Mouse (Mus musculus) hindbrain, embryonic 16.5 days (tissue): Measurements from ENCODE around the gene Lipt1. TPM values are rescaled to one million over a fixed set of nuclear protein-coding genes. Genes with fewer than 3 reads are reported as not detected.

Experiments used
- ATAC-seq: fragments of 200-750 bp; cut with Nextera tagmentation; 2 replicates; pipeline ENCODE4 v1.8.0; 2017; ENCODE audit warnings: moderate TSS enrichment, moderate library complexity
- H3K27ac ChIP-seq: fragments of 300-500 bp; sonication (generic); 2 replicates; pipeline ENCODE4 v1.5.1; 2014; ENCODE audit warnings: low read depth, mild to moderate bottlenecking, control low read depth, low read length, moderate library complexity
- H3K27me3 ChIP-seq: fragments of 300-500 bp; sonication (generic); replicated peaks from 2 replicates; pipeline ENCODE4 v1.6.1; 2014; ENCODE audit warnings: low read length; ENCODE audit not compliant: control insufficient read depth, insufficient read depth
- H3K36me3 ChIP-seq: fragments of 300-500 bp; sonication (generic); 2 replicates; pipeline ENCODE4 v1.6.1; 2014; ENCODE audit warnings: mild to moderate bottlenecking, low read length, moderate library complexity, mixed read lengths; ENCODE audit not compliant: control insufficient read depth, insufficient read depth
- H3K4me1 ChIP-seq: fragments of 300-500 bp; sonication (generic); 2 replicates; pipeline ENCODE4 v1.6.1; 2014; ENCODE audit warnings: low read depth, low read length; ENCODE audit not compliant: control insufficient read depth, insufficient read depth
- H3K4me2 ChIP-seq: fragments of 300-500 bp; sonication (generic); 2 replicates; pipeline ENCODE4 v1.6.1; 2014; ENCODE audit warnings: mild to moderate bottlenecking, low read length, control low read depth, moderate library complexity
- H3K4me3 ChIP-seq: fragments of 300-500 bp; sonication (generic); 2 replicates; pipeline ENCODE4 v1.5.1; 2014; ENCODE audit warnings: mild to moderate bottlenecking, low read length, control low read depth, moderate library complexity
- H3K9ac ChIP-seq: fragments of 300-500 bp; sonication (generic); 2 replicates; pipeline ENCODE4 v1.6.1; 2014; ENCODE audit warnings: low read depth, mild to moderate bottlenecking, control low read depth, low read length, moderate library complexity
- H3K9me3 ChIP-seq: fragments of 300-500 bp; sonication (generic); 2 replicates; pipeline ENCODE4 v1.6.1; 2014; ENCODE audit warnings: mild to moderate bottlenecking, low read length, moderate library complexity; ENCODE audit not compliant: control insufficient read depth
- WGBS: fragments of 180-500 bp; shearing (Covaris S2); extraction: QIAGEN DNeasy Blood & Tissue Kit; methylation state at CpG from one replicate; pipeline ENCODE4 v1.1.7; 2014; 5-methylcytosine and 5-hydroxymethylcytosine counted together
- polyA plus RNA-seq: library from polyadenylated mRNA; unstranded; fragments of >200 nt; fragmentation: Nextera tagmentation; extraction: Ambion mirVana; gene quantifications from 2 replicates; pipeline ENCODE4 v1.2.1, GENCODE M21; 2015

The Lipt1 gene
- polyA plus RNA-seq, 1 experiment from 2014 or later, result 8.0 TPM

DNA sequence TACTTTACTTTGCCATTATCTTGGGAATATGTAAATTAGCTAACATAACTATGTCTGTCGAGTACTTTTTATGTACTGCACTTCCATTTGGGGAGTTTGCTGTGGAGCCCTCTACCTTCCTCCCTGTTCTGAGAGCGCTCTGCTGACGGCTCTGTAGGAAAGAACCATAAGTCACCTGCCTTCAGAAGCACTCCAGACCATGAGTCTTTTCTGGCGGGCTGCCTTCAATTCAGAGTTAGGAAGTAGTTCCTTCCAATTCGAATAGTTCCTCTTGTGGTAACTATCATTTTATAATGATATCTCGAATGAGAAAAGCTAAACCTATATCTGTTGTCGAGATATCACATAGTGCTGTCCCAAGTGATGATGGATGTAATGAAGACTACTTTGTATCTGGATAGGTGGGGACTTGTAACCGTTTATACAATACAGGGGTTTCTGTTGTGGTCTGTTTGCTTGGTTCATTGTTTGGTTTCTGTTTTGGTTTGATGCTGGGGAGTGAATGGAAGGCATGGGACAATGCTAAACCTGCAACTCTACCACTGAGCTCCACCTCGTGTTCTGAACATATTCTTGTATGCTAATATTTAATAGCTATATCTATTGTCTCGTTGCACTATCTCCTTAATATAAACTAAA, 3.7 kb upstream of the Lipt1 start:
- Histone ChIP-seq H3K27ac (no peak overlapping the region), H3K4me1 (peaks cover 11% of the 10 kb centered on the region), H3K4me2 (no peak overlapping the region), H3K27me3 (peaks cover 5% of the 10 kb centered on the region; the same call in 1 of the 2 replicates), H3K4me3 (no peak overlapping the region), H3K36me3 (no peaks in the 10 kb centered on the region), H3K9ac (no peak overlapping the region), H3K9me3 (no peaks in the 10 kb centered on the region)
- 78% methylated on average over 10 of the region's 10 CpGs for WGBS
- ATAC-seq, result no peak

DNA sequence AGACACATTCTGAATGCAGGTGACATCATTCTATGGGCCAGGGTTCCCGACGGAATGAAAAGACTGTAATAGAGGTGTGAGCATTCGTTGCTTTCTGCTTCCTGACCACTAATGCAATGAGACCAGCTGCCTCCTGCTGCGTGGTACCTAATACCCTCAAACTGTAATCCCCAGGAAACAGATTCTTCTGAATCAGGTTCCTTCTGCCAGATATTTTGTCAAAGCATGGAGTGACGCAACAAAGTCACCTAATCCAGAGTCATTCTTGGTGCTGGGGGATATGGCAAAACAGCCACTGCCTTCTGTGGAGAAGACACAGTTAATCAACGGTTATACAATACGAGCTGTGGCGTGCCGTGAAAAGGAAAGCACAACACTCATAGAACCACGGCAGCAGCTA, 2.9 kb upstream of the Lipt1 start:
- peaks cover 17% of the 10 kb centered on the region for H3K4me1 ChIP-seq
- no peaks in the 10 kb centered on the region for H3K36me3 ChIP-seq
- no peak overlapping the region for H3K27ac ChIP-seq
- H3K27me3 ChIP-seq, result peaks cover 5% of the 10 kb centered on the region; the same call in 1 of the 2 replicates
- no peak for ATAC-seq
- H3K9ac ChIP-seq, result no peak overlapping the region
- no peaks in the 10 kb centered on the region for H3K9me3 ChIP-seq
- no peak overlapping the region for H3K4me3 ChIP-seq
- 66% methylated on average over 10 of the region's 10 CpGs for WGBS
- H3K4me2 ChIP-seq, result no peak overlapping the region

DNA sequence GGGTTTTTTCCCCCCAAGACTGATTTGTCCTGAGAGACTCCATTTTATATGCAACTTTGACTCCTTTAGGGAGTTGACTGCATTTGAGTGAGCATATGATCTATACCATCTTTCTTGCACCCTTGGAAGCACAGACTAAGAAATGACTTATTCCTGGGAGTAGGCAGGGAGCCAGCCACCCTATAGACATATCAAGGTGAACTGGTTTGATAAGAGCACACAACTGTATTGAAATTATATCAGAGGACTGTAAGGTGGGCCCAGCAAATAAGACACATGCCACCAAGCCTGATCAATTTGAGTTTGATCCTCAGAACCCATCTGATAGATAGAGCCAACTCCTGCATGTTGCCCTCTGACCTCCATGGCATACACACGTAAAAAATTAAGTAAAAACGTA, 2.2 kb upstream of the Lipt1 start:
- no peak for ATAC-seq
- H3K27me3 ChIP-seq, result peaks cover 5% of the 10 kb centered on the region; the same call in 1 of the 2 replicates
- 61% methylated on average over 2 of the region's 2 CpGs for WGBS
- H3K4me3 ChIP-seq, result no peak overlapping the region
- no peak overlapping the region for H3K4me2 ChIP-seq
- no peak overlapping the region for H3K27ac ChIP-seq
- peaks cover 17% of the 10 kb centered on the region for H3K4me1 ChIP-seq
- no peak overlapping the region for H3K9ac ChIP-seq
- no peaks in the 10 kb centered on the region for H3K9me3 ChIP-seq
- no peaks in the 10 kb centered on the region for H3K36me3 ChIP-seq

DNA sequence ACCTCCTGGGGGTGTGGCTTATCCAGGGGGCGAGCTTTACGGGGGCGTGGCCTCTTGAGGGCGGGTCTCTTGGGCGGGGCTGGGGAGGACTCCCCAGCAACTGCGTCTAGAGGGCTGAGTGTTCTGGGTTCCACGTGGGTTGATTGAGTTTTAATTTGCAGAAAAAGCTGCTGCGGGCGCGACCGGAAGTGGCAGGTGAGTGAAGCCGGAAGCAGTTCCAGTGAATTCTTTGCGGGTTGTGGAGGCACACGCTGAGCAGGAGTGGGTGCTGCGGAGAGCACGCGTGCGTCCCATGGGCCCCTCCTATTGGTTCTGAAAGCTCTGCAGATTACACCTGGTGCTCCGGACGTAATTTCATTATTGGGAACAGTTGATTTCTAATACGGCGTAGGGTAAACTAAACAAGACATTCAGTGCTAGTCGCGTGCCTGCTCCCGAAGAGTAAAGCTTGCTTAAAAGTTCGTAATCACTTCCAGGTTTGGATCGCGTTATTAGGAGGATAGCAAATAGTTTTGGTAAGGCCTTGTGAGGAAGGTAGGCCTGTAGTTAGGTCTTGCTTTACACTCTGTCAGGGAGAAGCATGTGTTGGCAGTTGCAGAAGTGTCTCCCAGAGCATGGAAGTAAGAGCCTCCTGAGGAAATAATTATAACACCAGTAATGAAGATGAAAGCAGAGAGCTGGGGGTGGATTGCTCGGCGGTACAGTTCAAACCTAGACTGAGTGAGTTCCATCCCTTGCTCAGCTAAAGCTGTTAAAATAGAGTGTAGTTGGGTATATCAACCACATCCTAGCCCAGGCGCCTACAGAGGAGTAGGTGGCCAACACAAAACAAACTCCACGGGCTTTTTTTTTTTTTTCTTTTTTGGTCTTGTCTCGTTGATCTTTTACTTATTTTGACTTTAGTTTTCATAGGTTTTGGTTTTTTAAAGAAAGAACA, 861 bp downstream of the Lipt1 start:
- H3K9me3 ChIP-seq, result peaks cover 10% of the 10 kb centered on the region; the same call in 1 of the 2 replicates
- peak overlapping the region; percentile 75 for H3K4me2 ChIP-seq
- peaks cover 13% of the 10 kb centered on the region for H3K4me1 ChIP-seq
- 7% methylated on average over 33 of the region's 33 CpGs for WGBS
- peak overlapping the region; percentile 50 for H3K4me3 ChIP-seq
- peaks cover 5% of the 10 kb centered on the region; the same call in 1 of the 2 replicates for H3K27me3 ChIP-seq
- H3K27ac ChIP-seq, result peak overlapping the region; percentile 71
- H3K9ac ChIP-seq, result peak overlapping the region; percentile 59
- peak; percentile 95 for ATAC-seq
- H3K36me3 ChIP-seq, result peaks cover 17% of the 10 kb centered on the region

GRCm38 (mm10) chr1:37873157-37873556, 1.6 kb downstream of the Lipt1 start:
- ATAC-seq, result no peak
- peaks cover 13% of the 10 kb centered on the region for H3K4me1 ChIP-seq
- H3K27me3 ChIP-seq, result peaks cover 5% of the 10 kb centered on the region; the same call in 1 of the 2 replicates
- H3K36me3 ChIP-seq, result peaks cover 17% of the 10 kb centered on the region
- peaks cover 10% of the 10 kb centered on the region; the same call in 1 of the 2 replicates for H3K9me3 ChIP-seq
- no peak overlapping the region for H3K27ac ChIP-seq
- H3K4me2 ChIP-seq, result peak overlapping the region; percentile 75
- no peak overlapping the region for H3K4me3 ChIP-seq
- H3K9ac ChIP-seq, result no peak overlapping the region
- WGBS, result 92% methylated on average over 4 of the region's 4 CpGs

GRCm38 (mm10) chr1:37877736-37878460, 6.4 kb downstream of the Lipt1 start:
- Histone ChIP-seq H3K27me3 (no peaks in the 10 kb centered on the region), H3K27ac (no peak overlapping the region), H3K9me3 (peaks cover 10% of the 10 kb centered on the region; the same call in 1 of the 2 replicates), H3K36me3 (peaks cover 22% of the 10 kb centered on the region), H3K4me1 (peaks cover 5% of the 10 kb centered on the region), H3K4me2 (no peak overlapping the region), H3K4me3 (no peak overlapping the region), H3K9ac (no peak overlapping the region)
- 96% methylated on average over 13 of the region's 13 CpGs for WGBS
- no peak for ATAC-seq

- Histone ChIP-seq H3K27ac (no peak overlapping the region), H3K4me2 (no peak overlapping the region), H3K4me1 (no peaks in the 10 kb centered on the region), H3K9me3 (no peaks in the 10 kb centered on the region), H3K9ac (no peak overlapping the region), H3K4me3 (no peak overlapping the region), H3K27me3 (no peaks in the 10 kb centered on the region), H3K36me3 (peaks cover 5% of the 10 kb centered on the region; the same call in 1 of the 2 replicates)
- WGBS, result 90% methylated on average over 4 of the region's 4 CpGs
- no peak for ATAC-seq
Observed at GRCm38 (mm10) chr1:37883411-37883810, 11.9 kb downstream of the Lipt1 start.

- no peaks in the 10 kb centered on the region for H3K36me3 ChIP-seq
- no peaks in the 10 kb centered on the region for H3K9me3 ChIP-seq
- H3K4me1 ChIP-seq, result peaks cover 4% of the 10 kb centered on the region
- H3K4me2 ChIP-seq, result no peak overlapping the region
- WGBS, result 87% methylated on average over 4 of the region's 4 CpGs
- no peaks in the 10 kb centered on the region for H3K27me3 ChIP-seq
- no peak overlapping the region for H3K27ac ChIP-seq
- ATAC-seq, result no peak
- H3K9ac ChIP-seq, result no peak overlapping the region
- no peak overlapping the region for H3K4me3 ChIP-seq
Observed at GRCm38 (mm10) chr1:37884451-37884850, 12.9 kb downstream of the Lipt1 start.
